Mouse (Mus musculus): ENCODE measurements at regions not wholly inside any gene's neighbourhood (a gene's known extent, or its start where the extent isn't known, plus 50 kb on each side); places are given as distances from the start of the nearest gene placed in this dataset.

GRCm38 (mm10) chr3:52466571-52466970 lies 198.4 kb downstream of the Foxo1 start:
- no peak for TF ChIP-seq CTCF (conservative IDR thresholded peaks at IDR 0.05; ENCODE audit: low read length)
- TF ChIP-seq POU5F1 (IDR thresholded peaks at IDR 0.05; ENCODE audit: borderline replicate concordance, low read length) = no peak
